Mouse (Mus musculus): ENCODE data around the gene Kat7. TPM values are rescaled to one million over a fixed set of nuclear protein-coding genes. Genes with fewer than 3 reads are reported as not detected.
A peak's percentile ranks its signal among the peaks of the same experiment; 100 is the strongest.

The Kat7 gene
- polyA plus RNA-seq (2014; fragmentation: Nextera tagmentation; extraction: Ambion mirVana), result 57.9 and 66.5 TPM in 2 replicates

GRCm38 (mm10) chr11:95310007-95310647 is at the start of gene Kat7:
Gene Kat7, minus strand, starts transcription at chr11:95310246.
- peaks cover 13% of the 10 kb centered on the region for H3K36me3 ChIP-seq (ENCODE audit: control insufficient read depth, insufficient read depth, low read length)
- WGBS, result under 1% methylated on average over 40 of the region's 42 CpGs
- H3K4me2 ChIP-seq (ENCODE audit: low read depth, low read length), result peak within 1 kb of the TSS; percentile 86
- H3K9me3 ChIP-seq (ENCODE audit: control insufficient read depth, low read length), result no peaks in the 10 kb centered on the region
- peaks cover 18% of the 10 kb centered on the region for H3K4me1 ChIP-seq (ENCODE audit: control insufficient read depth, insufficient read depth, low read length)
- peak; percentile 94 for ATAC-seq (ENCODE audit: low read depth)
- no peaks in the 10 kb centered on the region for H3K27me3 ChIP-seq (replicated peaks; ENCODE audit: control insufficient read depth, insufficient read depth, low read length)
- peak; percentile 100 for DNase-seq (ENCODE audit: low spot score)
- peak within 1 kb of the TSS; percentile 97 for H3K27ac ChIP-seq (replicated peaks; ENCODE audit: low read depth, low read length)
- peak within 1 kb of the TSS; percentile 96 for H3K9ac ChIP-seq (ENCODE audit: low read depth, low read length)
- peak within 1 kb of the TSS; percentile 80 for H3K4me3 ChIP-seq (ENCODE audit: low read depth, low read length)

DNA sequence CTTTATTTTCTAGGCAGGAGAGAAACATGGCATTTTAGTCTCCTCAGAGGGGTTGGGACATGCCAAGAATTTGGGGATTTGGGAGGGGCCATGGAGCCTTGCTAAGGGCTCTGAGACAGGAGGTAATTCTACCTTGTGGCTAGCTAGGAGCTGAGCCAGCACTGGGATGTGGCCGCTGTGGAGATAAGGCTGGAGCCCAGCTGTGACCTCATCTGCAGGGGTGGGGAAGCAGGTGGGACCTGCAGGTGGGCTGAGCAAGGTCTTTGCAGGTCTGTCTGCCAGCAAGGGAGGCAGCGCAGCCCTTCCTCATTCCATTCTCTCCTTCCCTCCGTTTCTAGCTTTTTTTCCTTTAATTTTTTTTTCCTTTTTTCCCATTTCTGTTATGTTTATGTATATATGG is 48.2 kb upstream of the Kat7 start:
- peaks cover 4% of the 10 kb centered on the region; the same call in 1 of the 2 replicates for H3K4me1 ChIP-seq (ENCODE audit: control insufficient read depth, insufficient read depth, low read length)
- DNase-seq (ENCODE audit: low spot score) (no peak), ATAC-seq (ENCODE audit: low read depth) (no peak; the same call in 1 of the 2 replicates)
- H3K27ac ChIP-seq (replicated peaks; ENCODE audit: low read depth, low read length), result peak overlapping the region; percentile 46; the same call in 1 of the 2 replicates
- no peak overlapping the region for H3K9ac ChIP-seq (ENCODE audit: low read depth, low read length)
- H3K27me3 ChIP-seq (replicated peaks; ENCODE audit: control insufficient read depth, insufficient read depth, low read length), result no peaks in the 10 kb centered on the region
- no peak overlapping the region for H3K4me2 ChIP-seq (ENCODE audit: low read depth, low read length)
- H3K36me3 ChIP-seq (ENCODE audit: control insufficient read depth, insufficient read depth, low read length), result no peaks in the 10 kb centered on the region
- WGBS, result 46% methylated on average over 3 of the region's 3 CpGs
- H3K4me3 ChIP-seq (ENCODE audit: low read depth, low read length), result no peak overlapping the region
- H3K9me3 ChIP-seq (ENCODE audit: control insufficient read depth, low read length), result no peaks in the 10 kb centered on the region

DNA sequence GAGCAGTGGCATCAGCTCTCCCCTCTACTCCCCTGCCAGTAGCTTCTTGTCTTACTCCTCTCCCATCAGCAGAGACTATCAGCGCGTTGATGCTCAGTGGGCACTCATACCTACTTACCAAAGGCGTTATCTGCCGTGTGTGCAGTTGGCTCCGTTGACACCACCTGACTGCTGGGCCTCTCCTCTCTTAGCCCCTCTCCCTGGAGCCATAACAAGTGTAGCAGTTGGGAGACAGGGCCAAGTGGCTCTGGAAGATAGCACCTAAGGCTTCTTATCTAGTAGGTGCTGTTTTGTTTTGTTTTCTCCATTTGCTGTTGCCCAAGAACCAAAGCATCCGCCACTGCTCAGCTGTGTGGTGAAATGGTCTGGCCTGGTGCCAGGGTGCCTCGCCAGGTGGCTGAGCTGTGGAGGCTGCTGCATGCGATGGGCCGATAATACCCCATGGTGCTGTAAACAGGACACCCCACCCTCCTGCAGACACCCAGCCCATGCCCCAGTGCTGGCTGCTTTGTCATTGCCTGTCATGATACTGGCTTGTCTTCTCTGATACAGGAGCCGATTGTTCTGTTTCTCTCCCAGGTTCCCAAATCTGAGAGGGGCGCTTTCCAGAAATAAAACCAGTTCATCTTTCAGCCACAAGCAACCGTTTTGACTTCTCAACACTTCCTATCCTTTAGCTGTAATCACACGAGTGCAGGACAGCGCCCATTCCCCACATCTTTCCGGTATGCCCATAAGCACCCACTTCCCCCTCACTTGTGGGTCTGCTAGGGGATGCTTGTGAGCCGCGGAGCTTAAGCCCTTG is 46.6 kb upstream of the Kat7 start:
- DNase-seq (ENCODE audit: low spot score) (peak; percentile 56), ATAC-seq (ENCODE audit: low read depth) (peak; percentile 70)
- Histone ChIP-seq H3K9ac (ENCODE audit: low read depth, low read length) (no peak overlapping the region), H3K36me3 (ENCODE audit: control insufficient read depth, insufficient read depth, low read length) (no peaks in the 10 kb centered on the region), H3K27ac (replicated peaks; ENCODE audit: low read depth, low read length) (0 out of 2 replicates have a peak overlapping the region, but pooled peaks have one; percentile 13), H3K4me1 (ENCODE audit: control insufficient read depth, insufficient read depth, low read length) (peaks cover 4% of the 10 kb centered on the region; the same call in 1 of the 2 replicates), H3K9me3 (ENCODE audit: control insufficient read depth, low read length) (no peaks in the 10 kb centered on the region), H3K4me3 (ENCODE audit: low read depth, low read length) (no peak overlapping the region), H3K4me2 (ENCODE audit: low read depth, low read length) (no peak overlapping the region), H3K27me3 (replicated peaks; ENCODE audit: control insufficient read depth, insufficient read depth, low read length) (no peaks in the 10 kb centered on the region)
- 75% methylated on average over 17 of the region's 17 CpGs for WGBS

GRCm38 (mm10) chr11:95356039-95356438 is 46.0 kb upstream of the Kat7 start:
- Histone ChIP-seq H3K4me1 (ENCODE audit: control insufficient read depth, insufficient read depth, low read length) (peaks cover 4% of the 10 kb centered on the region; the same call in 1 of the 2 replicates), H3K4me3 (ENCODE audit: low read depth, low read length) (no peak overlapping the region)

GRCm38 (mm10) chr11:95355661-95356011 is 45.6 kb upstream of the Kat7 start:
- Histone ChIP-seq H3K4me1 (ENCODE audit: control insufficient read depth, insufficient read depth, low read length) (peaks cover 4% of the 10 kb centered on the region; the same call in 1 of the 2 replicates), H3K9me3 (ENCODE audit: control insufficient read depth, low read length) (no peaks in the 10 kb centered on the region), H3K27ac (replicated peaks; ENCODE audit: low read depth, low read length) (no peak overlapping the region), H3K4me2 (ENCODE audit: low read depth, low read length) (no peak overlapping the region), H3K4me3 (ENCODE audit: low read depth, low read length) (no peak overlapping the region), H3K27me3 (replicated peaks; ENCODE audit: control insufficient read depth, insufficient read depth, low read length) (no peaks in the 10 kb centered on the region), H3K9ac (ENCODE audit: low read depth, low read length) (no peak overlapping the region), H3K36me3 (ENCODE audit: control insufficient read depth, insufficient read depth, low read length) (no peaks in the 10 kb centered on the region)
- ATAC-seq (ENCODE audit: low read depth) (no peak), DNase-seq (ENCODE audit: low spot score) (no peak)
- WGBS, result 90% methylated on average over 5 of the region's 5 CpGs

More at GRCm38 (mm10) chr11:95356039-95356438, 46.0 kb upstream of the Kat7 start:
- Histone ChIP-seq H3K27me3 (replicated peaks; ENCODE audit: control insufficient read depth, insufficient read depth, low read length) (no peaks in the 10 kb centered on the region), H3K36me3 (ENCODE audit: control insufficient read depth, insufficient read depth, low read length) (no peaks in the 10 kb centered on the region), H3K9ac (ENCODE audit: low read depth, low read length) (no peak overlapping the region), H3K4me2 (ENCODE audit: low read depth, low read length) (no peak overlapping the region), H3K27ac (replicated peaks; ENCODE audit: low read depth, low read length) (no peak overlapping the region), H3K9me3 (ENCODE audit: control insufficient read depth, low read length) (no peaks in the 10 kb centered on the region)
- 91% methylated on average over 6 of the region's 7 CpGs for WGBS
- ATAC-seq (ENCODE audit: low read depth) (no peak), DNase-seq (ENCODE audit: low spot score) (no peak)

GRCm38 (mm10) chr11:95354945-95355660 is 45.1 kb upstream of the Kat7 start:
- ATAC-seq (ENCODE audit: low read depth), result no peak
- no peak overlapping the region for H3K27ac ChIP-seq (replicated peaks; ENCODE audit: low read depth, low read length)

DNA sequence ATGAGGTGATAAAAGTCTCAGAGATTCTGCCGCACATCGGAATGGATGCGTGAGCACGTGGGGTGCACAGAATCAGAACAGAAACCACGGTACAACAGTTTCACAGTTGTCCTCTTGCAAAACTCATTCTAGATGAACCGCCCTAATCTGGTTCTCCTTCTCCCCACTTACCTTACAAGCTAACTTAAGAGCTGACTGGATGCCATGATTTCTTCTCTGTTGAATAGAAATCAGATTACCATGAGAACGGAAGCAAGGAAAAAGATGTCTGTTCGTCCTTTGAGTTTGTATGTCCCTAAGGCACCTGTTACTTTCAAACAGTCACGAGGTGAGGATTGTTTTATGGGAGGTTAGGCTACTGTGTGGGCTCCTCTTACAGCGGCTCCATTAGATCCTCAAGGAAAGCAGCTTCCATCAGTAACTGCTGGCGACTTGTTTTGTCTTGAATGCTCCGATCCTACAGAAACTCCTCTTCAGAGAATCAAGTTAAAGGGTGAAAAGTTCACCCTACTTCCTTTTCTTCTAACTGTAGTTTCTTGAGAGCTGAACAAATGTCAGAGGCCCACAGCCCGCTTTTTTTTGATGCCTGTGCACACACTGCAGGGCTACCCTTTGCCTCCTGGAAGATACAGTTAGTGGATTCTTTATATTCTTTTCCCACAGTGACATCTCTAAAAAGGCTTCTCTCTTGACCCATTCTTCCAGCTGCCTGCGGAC is 44.3 kb upstream of the Kat7 start:
- DNase-seq (ENCODE audit: low spot score), result no peak
- H3K4me1 ChIP-seq (ENCODE audit: control insufficient read depth, insufficient read depth, low read length), result peaks cover 4% of the 10 kb centered on the region; the same call in 1 of the 2 replicates
- no peaks in the 10 kb centered on the region for H3K27me3 ChIP-seq (replicated peaks; ENCODE audit: control insufficient read depth, insufficient read depth, low read length)
- H3K4me2 ChIP-seq (ENCODE audit: low read depth, low read length), result no peak overlapping the region
- no peaks in the 10 kb centered on the region for H3K36me3 ChIP-seq (ENCODE audit: control insufficient read depth, insufficient read depth, low read length)
- ATAC-seq (ENCODE audit: low read depth), result no peak
- no peak overlapping the region for H3K9ac ChIP-seq (ENCODE audit: low read depth, low read length)
- no peak overlapping the region for H3K27ac ChIP-seq (replicated peaks; ENCODE audit: low read depth, low read length)
- 90% methylated on average over 14 of the region's 14 CpGs for WGBS
- no peak overlapping the region for H3K4me3 ChIP-seq (ENCODE audit: low read depth, low read length)
- H3K9me3 ChIP-seq (ENCODE audit: control insufficient read depth, low read length), result no peaks in the 10 kb centered on the region

More at GRCm38 (mm10) chr11:95354945-95355660, 45.1 kb upstream of the Kat7 start:
- Histone ChIP-seq H3K9ac (ENCODE audit: low read depth, low read length) (no peak overlapping the region), H3K9me3 (ENCODE audit: control insufficient read depth, low read length) (no peaks in the 10 kb centered on the region), H3K27me3 (replicated peaks; ENCODE audit: control insufficient read depth, insufficient read depth, low read length) (no peaks in the 10 kb centered on the region), H3K36me3 (ENCODE audit: control insufficient read depth, insufficient read depth, low read length) (no peaks in the 10 kb centered on the region), H3K4me3 (ENCODE audit: low read depth, low read length) (no peak overlapping the region), H3K4me2 (ENCODE audit: low read depth, low read length) (no peak overlapping the region), H3K4me1 (ENCODE audit: control insufficient read depth, insufficient read depth, low read length) (peaks cover 4% of the 10 kb centered on the region; the same call in 1 of the 2 replicates)
- no peak for DNase-seq (ENCODE audit: low spot score)
- WGBS, result 82% methylated on average over 12 of the region's 12 CpGs

- no peak overlapping the region for H3K27ac ChIP-seq (replicated peaks; ENCODE audit: low read depth, low read length)
- no peak overlapping the region for H3K9ac ChIP-seq (ENCODE audit: low read depth, low read length)
- H3K36me3 ChIP-seq (ENCODE audit: control insufficient read depth, insufficient read depth, low read length), result peaks cover 7% of the 10 kb centered on the region; the same call in 1 of the 2 replicates
- H3K4me3 ChIP-seq (ENCODE audit: low read depth, low read length), result no peak overlapping the region
- DNase-seq (ENCODE audit: low spot score), result no peak
- 85% methylated on average over 9 of the region's 9 CpGs for WGBS
- no peaks in the 10 kb centered on the region for H3K9me3 ChIP-seq (ENCODE audit: control insufficient read depth, low read length)
- no peak for ATAC-seq (ENCODE audit: low read depth)
- H3K4me2 ChIP-seq (ENCODE audit: low read depth, low read length), result no peak overlapping the region
- no peaks in the 10 kb centered on the region for H3K27me3 ChIP-seq (replicated peaks; ENCODE audit: control insufficient read depth, insufficient read depth, low read length)
- peaks cover 4% of the 10 kb centered on the region; the same call in 1 of the 2 replicates for H3K4me1 ChIP-seq (ENCODE audit: control insufficient read depth, insufficient read depth, low read length)
Measured at GRCm38 (mm10) chr11:95353226-95353625, 43.2 kb upstream of the Kat7 start.
